Mouse (Mus musculus) spleen, adult 18-20 months (tissue): ENCODE results near the gene Gm17018.

Experiments
- DNase-seq, 2 experiments: peaks; one replicate each; pipeline ENCODE4 v3.0.0; 2022; ENCODE audit warnings: mixed read lengths in 2 of 2

Gene Gm17018

GRCm38 (mm10) chr19:45592916-45593315 lies 32.5 kb downstream of the Gm17018 start:
- DNase-seq, result no peak

DNA sequence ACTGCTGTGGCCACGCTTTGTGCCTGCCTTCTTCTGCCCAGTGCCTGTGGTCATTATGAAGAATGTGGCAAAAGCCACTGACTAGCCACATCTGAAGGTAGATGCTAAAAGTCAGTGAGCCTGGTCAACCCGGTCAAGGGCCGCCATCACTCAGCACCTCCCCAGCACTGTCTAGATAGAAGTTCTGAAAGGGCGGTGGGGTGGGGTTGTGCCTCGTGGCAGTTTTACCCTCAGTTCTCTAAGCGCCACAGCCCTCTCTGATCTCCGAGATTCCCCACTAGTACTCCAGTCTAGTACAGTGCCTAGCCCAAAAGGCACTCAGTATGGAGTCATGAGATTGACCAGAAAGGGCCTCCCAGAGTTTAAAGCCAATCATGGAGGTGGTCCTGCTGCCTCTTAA lies 33.7 kb downstream of the Gm17018 start:
- DNase-seq, result no peak

DNA sequence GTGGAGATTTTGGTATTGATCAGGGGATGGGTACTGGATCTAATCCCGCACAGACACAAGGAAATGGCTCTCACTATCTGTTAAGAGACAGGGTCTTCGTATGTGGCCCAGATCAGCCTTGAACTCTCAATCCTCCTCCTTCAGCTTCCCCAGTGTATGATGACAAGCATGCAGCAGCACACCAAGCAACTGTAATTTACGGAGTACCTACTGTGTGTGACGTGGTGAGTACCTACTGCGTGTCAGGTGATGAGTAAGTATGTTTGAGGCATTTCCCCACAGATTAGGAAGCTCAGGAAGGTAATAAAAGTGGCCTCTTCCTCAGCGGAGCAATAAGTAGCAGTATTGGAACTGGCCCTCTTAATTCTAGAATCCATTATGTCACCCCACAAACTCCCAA lies 35.1 kb downstream of the Gm17018 start:
- DNase-seq, result no peak

- DNase-seq, result no peak
Measured at GRCm38 (mm10) chr19:45596019-45596418, 35.6 kb downstream of the Gm17018 start.

DNA sequence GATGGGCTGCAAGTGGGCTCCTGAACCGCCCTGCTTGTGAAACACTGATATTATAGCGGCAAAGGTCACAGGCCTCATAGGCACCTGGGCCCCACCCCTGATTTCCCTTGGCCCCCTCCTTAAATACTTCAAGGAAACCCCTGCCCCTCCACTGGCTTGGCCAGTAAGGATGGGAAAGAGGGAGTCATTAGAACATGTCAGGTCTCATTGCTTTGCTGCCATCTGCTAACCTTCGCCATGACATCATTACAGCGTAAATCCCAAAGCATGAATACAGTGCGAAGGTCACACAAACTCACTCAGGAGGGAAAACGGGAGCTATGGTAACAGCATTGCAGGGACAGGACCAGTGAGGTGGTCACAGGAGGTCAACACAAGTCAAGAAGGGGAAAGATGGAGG lies 36.0 kb downstream of the Gm17018 start:
- DNase-seq, result no peak

DNA sequence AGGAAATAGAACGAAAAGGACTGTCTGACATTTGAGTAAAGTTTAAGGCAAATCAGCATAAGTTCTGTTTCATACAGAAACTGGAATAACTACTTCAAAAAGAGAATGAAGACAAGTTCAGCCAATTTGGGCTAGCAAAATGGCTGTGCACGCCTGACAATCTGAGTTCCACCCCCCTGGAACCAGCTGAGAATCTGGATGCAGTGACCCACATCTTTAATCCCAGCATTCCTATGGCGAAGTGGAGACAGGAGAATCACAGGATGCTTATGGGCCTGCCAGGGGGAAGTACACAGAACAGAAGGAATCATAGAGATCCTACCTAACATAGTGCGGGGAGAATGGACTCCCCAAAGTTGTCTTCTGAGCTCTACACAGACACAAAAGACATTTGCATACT lies 36.7 kb downstream of the Gm17018 start:
- no peak for DNase-seq

GRCm38 (mm10) chr19:45602606-45603005 lies 42.2 kb downstream of the Gm17018 start:
- no peak for DNase-seq

DNA sequence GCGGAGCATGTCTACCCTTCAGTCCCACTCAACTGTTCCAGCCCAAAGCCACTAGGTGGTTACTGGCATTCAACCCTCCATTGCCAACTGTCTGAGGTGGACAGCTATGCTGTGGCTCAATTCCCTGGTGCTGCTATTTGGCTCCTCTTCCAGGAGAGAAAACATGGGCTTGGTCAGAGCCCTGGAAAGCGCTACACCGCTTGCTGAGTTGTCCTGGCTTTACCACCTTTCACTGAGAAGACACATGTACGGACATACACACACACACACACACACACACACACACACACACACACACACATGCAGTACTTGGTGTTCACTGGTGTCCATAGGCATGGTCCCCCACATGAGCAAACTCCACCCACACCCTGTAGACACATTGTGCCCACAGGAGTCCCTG lies 46.3 kb downstream of the Gm17018 start:
- no peak for DNase-seq

GRCm38 (mm10) chr19:45607479-45607878 lies 47.1 kb downstream of the Gm17018 start:
- DNase-seq, result no peak

GRCm38 (mm10) chr19:45608648-45609339 lies 48.4 kb downstream of the Gm17018 start:
- DNase-seq, result no peak

GRCm38 (mm10) chr19:45610823-45611222 lies 50.4 kb downstream of the Gm17018 start:
- DNase-seq, result no peak

DNA sequence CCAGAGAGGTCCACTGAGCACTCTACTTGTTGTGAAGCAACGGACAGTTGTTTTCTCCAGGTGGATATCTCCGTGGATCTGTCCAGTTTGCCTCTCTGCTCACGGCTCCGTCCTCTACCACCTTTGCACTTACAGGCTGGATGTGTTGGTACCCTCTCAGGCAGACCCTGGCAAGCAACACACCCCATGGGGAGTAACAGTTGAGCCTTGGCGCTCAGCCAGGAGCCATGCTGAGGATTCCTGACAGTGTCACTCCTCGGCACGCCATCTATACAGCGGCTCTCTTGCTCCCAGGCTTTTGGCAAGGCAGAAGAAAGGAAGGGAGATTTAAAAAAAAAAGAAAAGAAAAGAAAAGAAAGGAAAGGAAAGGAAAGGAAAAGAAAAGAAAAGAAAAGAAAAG lies 54.0 kb downstream of the Gm17018 start:
- DNase-seq, result no peak

- no peak for DNase-seq
Measured at GRCm38 (mm10) chr19:45614928-45615327, 54.5 kb downstream of the Gm17018 start.

DNA sequence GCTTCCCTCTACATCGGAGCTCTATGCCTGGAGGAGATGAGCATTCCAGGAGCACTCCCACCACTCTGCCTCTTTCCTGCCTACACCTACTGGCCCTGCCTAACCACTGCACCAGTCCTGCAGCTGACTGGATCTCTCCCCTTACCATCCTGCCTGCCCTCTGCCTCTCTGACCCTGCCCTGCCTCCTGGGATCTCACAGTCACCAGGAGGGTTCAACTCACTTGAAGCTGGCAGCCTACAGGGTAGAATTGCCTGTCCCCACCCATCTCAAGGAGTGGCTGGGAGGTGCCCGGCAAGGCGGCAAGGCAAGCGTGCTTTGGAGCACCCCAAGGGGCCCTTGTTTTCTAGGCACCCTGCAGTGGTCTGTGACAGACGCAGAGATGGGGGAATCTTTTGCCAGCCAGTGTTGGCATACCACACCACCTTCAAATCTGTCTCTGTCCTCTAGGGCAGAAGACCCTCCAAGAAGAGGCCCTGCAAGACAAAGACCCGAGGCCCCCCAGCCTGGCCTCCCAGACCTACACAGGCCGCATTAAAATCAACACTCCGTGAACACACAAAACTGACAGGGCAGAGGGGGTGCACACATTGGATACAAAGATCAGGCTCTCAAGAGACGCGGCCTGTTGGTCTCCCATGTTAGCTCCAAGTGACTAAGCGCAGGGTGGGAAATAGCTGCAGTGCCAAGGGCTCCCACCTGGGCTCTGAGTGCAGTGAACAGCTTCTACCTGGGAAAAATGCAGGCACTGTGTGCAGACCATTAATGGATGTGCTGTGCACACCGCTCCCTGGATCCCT lies 55.2 kb downstream of the Gm17018 start:
- no peak for DNase-seq

DNA sequence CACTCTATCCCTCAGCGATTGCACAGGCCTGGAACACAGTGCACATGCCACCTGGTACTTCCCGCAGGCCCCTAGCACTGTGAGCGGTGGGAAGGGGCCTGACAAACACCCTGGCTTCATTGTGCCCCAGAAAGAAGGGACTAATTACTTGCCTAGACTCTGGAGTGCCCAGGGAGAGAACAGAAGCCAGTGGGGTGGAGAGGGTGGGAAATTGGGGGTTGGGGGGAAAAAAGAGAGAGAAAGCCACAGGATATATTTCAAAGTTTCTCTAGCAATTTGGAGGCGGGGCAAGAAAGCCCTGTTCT lies 55.8 kb downstream of the Gm17018 start:
- no peak for DNase-seq

DNA sequence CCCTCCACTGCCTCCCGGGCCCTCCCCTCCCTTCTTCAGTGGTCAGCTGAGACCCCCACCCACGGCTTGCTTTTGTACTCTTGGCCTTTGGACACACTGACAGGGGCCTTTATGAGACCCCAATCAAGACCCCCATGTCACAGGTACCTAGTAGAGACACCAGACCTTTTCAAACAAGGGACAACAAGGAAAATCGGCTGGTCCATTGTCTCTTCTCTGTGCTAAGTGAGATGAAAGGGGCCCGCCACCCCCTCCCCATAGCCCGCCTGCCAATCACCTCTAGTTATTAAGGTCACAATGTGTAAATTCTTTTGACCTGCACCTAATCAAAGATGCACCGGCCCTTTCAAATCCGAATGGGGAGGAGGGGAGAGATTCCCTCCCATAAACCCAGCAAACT lies 56.3 kb downstream of the Gm17018 start:
- DNase-seq, result no peak

DNA sequence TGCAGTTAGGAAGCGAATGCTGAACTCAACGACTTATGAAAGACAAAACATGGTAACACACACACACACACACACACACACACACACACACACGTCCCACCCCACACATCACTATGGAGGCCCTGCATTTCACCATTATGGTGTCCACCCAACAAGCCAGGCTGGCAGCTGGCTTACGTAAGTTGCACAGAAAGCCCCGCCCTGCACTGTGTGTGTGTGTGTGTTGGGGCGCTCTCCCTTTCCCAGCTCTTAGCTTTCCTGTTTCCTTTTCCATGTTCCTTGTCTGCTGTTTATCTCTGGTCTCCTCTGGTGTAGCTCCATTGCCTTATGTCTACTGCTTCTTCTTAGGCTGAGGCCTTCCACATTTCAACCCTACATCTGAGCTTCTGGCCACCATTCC lies 57.8 kb downstream of the Gm17018 start:
- no peak for DNase-seq

- no peak for DNase-seq
Measured at GRCm38 (mm10) chr19:45619744-45620501, 59.5 kb downstream of the Gm17018 start.

DNA sequence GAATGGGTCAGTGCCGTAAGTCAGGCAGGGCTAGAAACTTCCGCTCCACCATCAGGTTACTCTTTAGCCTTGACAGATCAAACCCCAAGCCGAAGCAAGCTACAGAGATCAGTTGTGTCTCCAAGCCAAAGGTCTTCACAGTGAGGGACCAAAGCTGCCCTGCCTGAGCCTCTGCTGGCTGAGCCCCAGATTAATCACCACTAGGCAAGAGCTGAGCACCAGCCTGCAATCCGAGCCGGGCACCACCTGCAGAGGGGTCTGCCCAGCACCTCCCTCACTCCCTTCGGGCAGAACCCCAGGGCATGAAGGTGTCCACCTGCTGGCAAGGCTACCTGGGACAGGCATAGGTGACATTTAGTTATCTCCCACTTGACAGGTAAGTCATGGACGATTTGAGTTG lies 60.6 kb downstream of the Gm17018 start:
- DNase-seq, result no peak

DNA sequence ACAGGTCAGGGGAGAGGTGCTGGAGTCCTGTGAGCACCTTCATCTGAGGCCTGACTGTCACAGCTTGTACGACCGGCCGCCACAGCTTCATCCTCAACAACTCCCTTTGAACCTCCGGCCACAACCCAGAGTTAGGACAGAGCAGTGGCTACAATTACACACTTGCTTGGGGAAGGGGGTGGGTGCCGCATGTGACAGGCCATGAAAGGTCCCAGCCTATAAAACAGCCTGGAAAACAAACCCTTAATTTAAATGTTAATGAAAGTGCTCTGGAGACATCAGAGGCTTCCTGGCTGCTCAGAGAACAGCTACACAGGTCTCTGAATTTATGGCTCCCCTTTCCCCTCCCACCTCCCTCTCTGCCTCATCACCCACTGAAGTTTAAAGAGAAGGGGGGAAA lies 61.7 kb downstream of the Gm17018 start:
- DNase-seq, result no peak

DNA sequence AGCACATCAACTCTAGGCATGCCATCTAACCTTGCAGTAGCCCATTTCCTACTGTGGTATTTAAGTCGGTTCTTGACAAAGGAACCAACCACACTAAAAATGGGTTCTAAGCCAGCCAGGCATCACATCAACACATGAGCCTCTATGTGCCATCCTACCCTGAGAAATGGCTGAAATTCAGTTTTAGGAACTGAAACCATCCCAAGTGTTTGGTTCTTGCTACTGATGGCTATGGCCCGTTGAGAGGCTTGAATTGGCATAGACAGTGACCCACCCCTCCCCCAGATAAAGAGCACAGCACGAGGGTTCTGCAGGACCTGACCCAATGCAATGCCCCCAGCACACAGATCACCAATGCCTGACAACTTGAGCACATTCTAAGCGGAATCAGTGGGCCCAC lies 63.3 kb downstream of the Gm17018 start:
- no peak for DNase-seq

DNA sequence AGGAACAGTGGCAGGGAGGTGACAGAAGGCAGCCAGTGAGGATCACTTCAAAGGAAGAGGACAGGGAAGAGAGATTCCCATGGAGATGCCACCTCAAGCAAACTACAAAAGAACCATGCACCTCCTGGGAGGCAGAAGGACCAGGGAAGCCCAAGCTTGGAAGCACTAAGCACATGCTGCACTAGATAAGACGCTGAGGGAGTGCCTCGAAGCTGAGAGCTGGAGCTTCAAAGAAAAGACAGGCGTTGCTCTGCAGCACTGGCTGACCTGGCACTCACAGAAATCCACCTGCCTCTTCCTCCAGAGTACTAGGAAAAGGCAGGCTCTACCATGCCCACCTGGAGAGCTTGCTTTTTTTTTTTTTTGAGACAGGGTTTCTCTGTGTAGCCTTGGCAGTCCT lies 66.6 kb downstream of the Gm17018 start:
- DNase-seq, result no peak

DNA sequence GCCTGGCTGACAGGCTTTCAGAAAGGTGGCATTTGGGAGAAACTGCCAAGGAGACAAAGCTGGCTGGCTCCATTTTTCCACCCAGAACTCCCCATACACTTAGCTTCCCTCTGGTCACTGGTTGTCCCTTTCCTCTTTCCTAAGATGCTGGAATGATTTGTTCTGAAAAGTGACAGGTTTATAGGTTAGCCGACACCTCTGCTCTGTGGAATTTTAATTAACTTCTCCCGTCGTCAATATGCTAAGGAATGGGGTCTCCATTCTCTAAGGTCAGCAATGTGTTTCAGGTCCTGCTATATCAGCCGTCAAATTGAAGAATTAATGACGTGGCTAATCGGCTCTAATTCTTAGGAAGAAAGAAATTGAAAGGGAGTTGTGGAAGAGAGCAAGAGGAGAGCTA lies 68.2 kb downstream of the Gm17018 start:
- no peak for DNase-seq

DNA sequence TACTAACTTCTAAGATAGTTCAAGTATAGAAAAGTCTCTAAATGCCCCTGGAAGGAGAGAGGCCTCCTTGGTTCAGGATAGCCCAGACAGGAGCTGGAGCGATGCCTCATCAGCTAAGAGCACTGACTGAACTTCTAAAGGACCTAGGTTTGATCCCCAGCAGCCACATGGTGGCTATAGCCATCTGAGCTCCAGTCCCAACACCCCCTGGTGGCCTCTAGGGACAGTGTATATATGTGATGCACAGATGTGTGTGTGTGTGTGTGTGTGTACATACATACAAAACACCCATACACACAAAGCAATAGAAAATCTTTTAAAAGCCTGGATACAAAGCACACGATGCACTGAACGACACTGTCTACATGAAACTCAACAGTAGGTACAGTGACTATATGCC lies 68.8 kb downstream of the Gm17018 start:
- no peak for DNase-seq
